8 mouse cellular contexts compared by ENCODE assay signal in genomic region chr7:96554277-96554690, GRCm38 (mm10).
DNase-seq lines count a peak whose midpoint lies in the region; ATAC-seq and TF ChIP-seq lines count a peak whose summit lies in the region.

No protein-coding gene starts in this region.

- no peak for TF ChIP-seq EP300 in ES-Bruce4 (IDR thresholded peaks at IDR 0.05; ENCODE audit: insufficient read depth, low read depth, low read length)

- TF ChIP-seq CTCF in ES-Bruce4 (IDR thresholded peaks at IDR 0.05; ENCODE audit: low read depth, low read length): peak; percentile 79

- H3K27ac ChIP-seq in ES-Bruce4 (ENCODE audit: insufficient read depth, low read length): no peak overlapping the region

- H3K9me3 ChIP-seq in ES-Bruce4 (replicated peaks; ENCODE audit: control insufficient read depth, insufficient read depth, low read length, poor library complexity, severe bottlenecking): no peaks in the 10 kb centered on the region

- peak; percentile 12 for DNase-seq in heart, adult 8-10 months (ENCODE audit: low spot score)
- DNase-seq in heart, adult 11 months: no peak
- peak; percentile 65 to 67 for DNase-seq in cerebellum, postnatal 10 days
- peak; percentile 8 to 52 for DNase-seq in kidney, postnatal 36 days
- DNase-seq in thymus, postnatal 0 days (ENCODE audit: low spot score): peak; percentile 32

- no peaks in the 10 kb centered on the region for H3K36me3 ChIP-seq in ES-Bruce4 (ENCODE audit: control insufficient read depth, insufficient read depth, low read length, poor library complexity, severe bottlenecking)

- H3K9ac ChIP-seq in ES-Bruce4 (ENCODE audit: low read depth, poor library complexity, severe bottlenecking): no peak overlapping the region

- peak; percentile 33; the same call in 1 of the 2 replicates for ATAC-seq in granulocyte monocyte progenitor cell, adult 5-6 weeks (replicated peaks; ENCODE audit: poor library complexity, severe bottlenecking)
- ATAC-seq in megakaryocyte progenitor cell, adult 5-6 weeks (replicated peaks; ENCODE audit: poor library complexity): peak; percentile 66; the same call in 1 of the 2 replicates

- H3K4me1 ChIP-seq in ES-Bruce4 (ENCODE audit: control insufficient read depth, insufficient read depth, low read length): no peaks in the 10 kb centered on the region

- no peak for TF ChIP-seq POLR2A in ES-Bruce4 (IDR thresholded peaks at IDR 0.05; ENCODE audit: insufficient read depth, low read length)

- no peak overlapping the region for H3K4me3 ChIP-seq in ES-Bruce4 (ENCODE audit: low read depth, low read length)

- H3K27me3 ChIP-seq in ES-Bruce4 (ENCODE audit: control insufficient read depth, insufficient read depth, low read length, poor library complexity, severe bottlenecking): no peaks in the 10 kb centered on the region
